Mouse (Mus musculus) kidney, embryonic 16.5 days (tissue): ENCODE results near the gene Foxo1. TPM values are rescaled to one million over a fixed set of nuclear protein-coding genes. Genes with fewer than 3 reads are reported as not detected.

Experiments used
- ATAC-seq: fragments of 200-750 bp; cut with Nextera tagmentation; 2 replicates; pipeline ENCODE4 v1.8.0; 2017; ENCODE audit warnings: moderate TSS enrichment; ENCODE audit not compliant: low FRiP score, low TSS enrichment
- H3K27ac ChIP-seq: fragments of 300-500 bp; sonication (generic); 2 replicates; pipeline ENCODE4 v1.5.1; 2014; ENCODE audit warnings: low read length
- H3K27me3 ChIP-seq: fragments of 300-500 bp; sonication (generic); 2 replicates; pipeline ENCODE4 v1.6.1; 2014; ENCODE audit warnings: low read length, control low read depth, mixed read lengths; ENCODE audit not compliant: insufficient read depth
- H3K36me3 ChIP-seq: fragments of 300-500 bp; sonication (generic); 2 replicates; pipeline ENCODE4 v1.6.1; 2014; ENCODE audit warnings: low read length, control low read depth, mixed read lengths; ENCODE audit not compliant: insufficient read depth
- H3K4me1 ChIP-seq: fragments of 300-500 bp; sonication (generic); 2 replicates; pipeline ENCODE4 v1.6.1; 2014; ENCODE audit warnings: low read length, control low read depth, mixed read lengths; ENCODE audit not compliant: insufficient read depth
- H3K4me2 ChIP-seq: fragments of 300-500 bp; sonication (generic); replicated peaks from 2 replicates; pipeline ENCODE4 v1.6.1; 2014; ENCODE audit warnings: low read depth, low read length
- H3K4me3 ChIP-seq: fragments of 300-500 bp; sonication (generic); 2 replicates; pipeline ENCODE4 v1.5.1; 2014; ENCODE audit warnings: mild to moderate bottlenecking, low read length
- H3K9ac ChIP-seq: fragments of 300-500 bp; sonication (generic); replicated peaks from 2 replicates; pipeline ENCODE4 v1.6.1; 2014; ENCODE audit warnings: low read length
- H3K9me3 ChIP-seq: fragments of 300-500 bp; sonication (generic); 2 replicates; pipeline ENCODE4 v1.6.1; 2016; ENCODE audit warnings: low read length, control low read depth
- WGBS: fragments of 180-500 bp; shearing (Covaris S2); extraction: QIAGEN DNeasy Blood & Tissue Kit; methylation state at CpG from one replicate; pipeline ENCODE4 v1.1.7; 2014; 5-methylcytosine and 5-hydroxymethylcytosine counted together
- polyA plus RNA-seq: library from polyadenylated mRNA; unstranded; fragments of >200 nt; fragmentation: Nextera tagmentation; extraction: Ambion mirVana; gene quantifications from 2 replicates; pipeline ENCODE4 v1.2.1, GENCODE M21; 2015

Gene Foxo1
- polyA plus RNA-seq, 1 experiment from 2014 or later, result 5.9 TPM

- WGBS, result 79% methylated on average over 12 of the region's 12 CpGs
- H3K4me1 ChIP-seq, result no peaks in the 10 kb centered on the region
- no peak for ATAC-seq
- H3K4me2 ChIP-seq, result no peak overlapping the region
- H3K27me3 ChIP-seq, result no peaks in the 10 kb centered on the region
- H3K9me3 ChIP-seq, result no peaks in the 10 kb centered on the region
- no peak overlapping the region for H3K9ac ChIP-seq
- H3K36me3 ChIP-seq, result no peaks in the 10 kb centered on the region
- no peak overlapping the region for H3K27ac ChIP-seq
- H3K4me3 ChIP-seq, result no peak overlapping the region
Measured at GRCm38 (mm10) chr3:52245996-52246830, 21.9 kb upstream of the Foxo1 start.

- Histone ChIP-seq H3K9me3 (no peaks in the 10 kb centered on the region), H3K9ac (no peak overlapping the region), H3K36me3 (no peaks in the 10 kb centered on the region), H3K4me3 (no peak overlapping the region), H3K27me3 (no peaks in the 10 kb centered on the region), H3K27ac (no peak overlapping the region), H3K4me2 (no peak overlapping the region), H3K4me1 (no peaks in the 10 kb centered on the region)
- no peak for ATAC-seq
- 82% methylated on average over 1 of the region's 1 CpGs for WGBS
Measured at GRCm38 (mm10) chr3:52251184-52251583, 17.0 kb upstream of the Foxo1 start.

GRCm38 (mm10) chr3:52253656-52254461 is 14.3 kb upstream of the Foxo1 start:
- Histone ChIP-seq H3K27ac (no peak overlapping the region), H3K4me1 (no peaks in the 10 kb centered on the region; the same call in 1 of the 2 replicates), H3K9me3 (no peaks in the 10 kb centered on the region), H3K4me3 (no peak overlapping the region), H3K4me2 (no peak overlapping the region), H3K36me3 (no peaks in the 10 kb centered on the region), H3K9ac (no peak overlapping the region), H3K27me3 (no peaks in the 10 kb centered on the region)
- ATAC-seq, result no peak
- 23% methylated on average over 14 of the region's 14 CpGs for WGBS

GRCm38 (mm10) chr3:52254496-52254895 is 13.6 kb upstream of the Foxo1 start:
- Histone ChIP-seq H3K27ac (no peak overlapping the region), H3K4me3 (no peak overlapping the region), H3K9ac (no peak overlapping the region), H3K27me3 (no peaks in the 10 kb centered on the region), H3K4me2 (no peak overlapping the region), H3K36me3 (no peaks in the 10 kb centered on the region), H3K9me3 (no peaks in the 10 kb centered on the region), H3K4me1 (no peaks in the 10 kb centered on the region; the same call in 1 of the 2 replicates)
- 10% methylated on average over 2 of the region's 2 CpGs for WGBS
- no peak for ATAC-seq

GRCm38 (mm10) chr3:52257782-52258441 is 10.2 kb upstream of the Foxo1 start:
- Histone ChIP-seq H3K27ac (no peak overlapping the region), H3K4me2 (peak overlapping the region; percentile 73), H3K27me3 (no peaks in the 10 kb centered on the region; the same call in 1 of the 2 replicates), H3K36me3 (no peaks in the 10 kb centered on the region), H3K4me1 (no peaks in the 10 kb centered on the region; the same call in 1 of the 2 replicates), H3K9me3 (no peaks in the 10 kb centered on the region), H3K4me3 (peak overlapping the region; percentile 43), H3K9ac (peak overlapping the region; percentile 59)
- peak; percentile 90 for ATAC-seq
- WGBS, result 14% methylated on average over 18 of the region's 18 CpGs

GRCm38 (mm10) chr3:52258532-52258931 is 9.6 kb upstream of the Foxo1 start:
- H3K4me1 ChIP-seq, result no peaks in the 10 kb centered on the region; the same call in 1 of the 2 replicates
- H3K27me3 ChIP-seq, result no peaks in the 10 kb centered on the region; the same call in 1 of the 2 replicates
- H3K4me3 ChIP-seq, result no peak overlapping the region
- no peak overlapping the region for H3K27ac ChIP-seq
- WGBS, result 39% methylated on average over 3 of the region's 3 CpGs
- no peak overlapping the region for H3K9ac ChIP-seq
- H3K9me3 ChIP-seq, result no peaks in the 10 kb centered on the region
- H3K4me2 ChIP-seq, result peak overlapping the region; percentile 73; the same call in 1 of the 2 replicates
- no peak for ATAC-seq
- H3K36me3 ChIP-seq, result no peaks in the 10 kb centered on the region

GRCm38 (mm10) chr3:52262431-52263161 is 5.5 kb upstream of the Foxo1 start:
- H3K36me3 ChIP-seq, result no peaks in the 10 kb centered on the region
- no peak overlapping the region for H3K4me2 ChIP-seq
- ATAC-seq, result no peak
- H3K9me3 ChIP-seq, result no peaks in the 10 kb centered on the region
- no peak overlapping the region for H3K4me3 ChIP-seq
- peaks cover 8% of the 10 kb centered on the region for H3K4me1 ChIP-seq
- H3K27me3 ChIP-seq, result peaks cover 6% of the 10 kb centered on the region; the same call in 1 of the 2 replicates
- H3K27ac ChIP-seq, result no peak overlapping the region
- whole genome bisulfite sequencing, result 36% methylated on average over 13 of the region's 13 CpGs
- no peak overlapping the region for H3K9ac ChIP-seq

GRCm38 (mm10) chr3:52264354-52264753 is 3.8 kb upstream of the Foxo1 start:
- no peak for ATAC-seq
- no peak overlapping the region for H3K9ac ChIP-seq
- no peaks in the 10 kb centered on the region for H3K36me3 ChIP-seq
- no peak overlapping the region for H3K27ac ChIP-seq
- WGBS, result 60% methylated on average over 8 of the region's 8 CpGs
- no peak overlapping the region for H3K4me3 ChIP-seq
- peaks cover 6% of the 10 kb centered on the region; the same call in 1 of the 2 replicates for H3K27me3 ChIP-seq
- H3K9me3 ChIP-seq, result no peaks in the 10 kb centered on the region
- H3K4me1 ChIP-seq, result peaks cover 8% of the 10 kb centered on the region
- H3K4me2 ChIP-seq, result no peak overlapping the region

GRCm38 (mm10) chr3:52266606-52267160 is 1.5 kb upstream of the Foxo1 start:
- no peaks in the 10 kb centered on the region for H3K9me3 ChIP-seq
- peak overlapping the region; percentile 91 for H3K4me2 ChIP-seq
- ATAC-seq, result no peak
- no peaks in the 10 kb centered on the region for H3K36me3 ChIP-seq
- 14% methylated on average over 17 of the region's 17 CpGs for WGBS
- peak overlapping the region; percentile 93 for H3K4me3 ChIP-seq
- H3K4me1 ChIP-seq, result peaks cover 22% of the 10 kb centered on the region
- H3K9ac ChIP-seq, result no peak overlapping the region
- 0 out of 2 replicates have a peak, but pooled peaks cover 6% of the 10 kb centered on the region for H3K27me3 ChIP-seq
- H3K27ac ChIP-seq, result no peak overlapping the region
